Mouse (Mus musculus): Measurements from ENCODE around the gene Abhd16a.
"Not testable (repeated sequence)": the region's sequence is repeated elsewhere in the genome, so short reads cannot be mapped to it uniquely, and the experiment has no call there.

DNA sequence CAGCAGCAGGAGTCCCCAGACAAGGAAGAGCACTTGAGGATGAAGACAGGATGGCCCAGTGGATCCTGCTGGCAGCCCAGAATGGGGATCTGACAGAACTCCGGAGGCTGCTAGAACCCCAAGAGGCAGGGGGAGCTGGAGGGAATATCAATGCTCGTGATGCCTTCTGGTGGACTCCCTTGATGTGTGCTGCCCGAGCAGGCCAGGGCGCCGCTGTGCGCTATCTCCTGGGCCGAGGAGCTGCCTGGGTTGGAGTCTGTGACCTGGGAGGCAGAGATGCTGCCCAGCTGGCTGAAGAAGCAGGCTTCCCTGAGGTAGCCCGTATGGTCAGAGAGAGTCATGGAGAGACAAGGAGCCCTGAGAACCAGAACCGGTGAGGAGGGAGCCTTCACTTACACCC is 34.2 kb downstream of the Abhd16a start:
- TF ChIP-seq CTCF (IDR thresholded peaks at IDR 0.05); POLR2A (IDR thresholded peaks at IDR 0.05; ENCODE audit: insufficient read depth, low read depth, low read length); EP300 (IDR thresholded peaks at IDR 0.05; ENCODE audit: insufficient read depth, low read depth, low read length): not testable (repeated sequence)
